Mouse (Mus musculus): Measurements from ENCODE around the gene Olfr771. TPM values are rescaled to one million over a fixed set of nuclear protein-coding genes. Genes with fewer than 3 reads are reported as not detected.
"Not testable (repeated sequence)": the region's sequence is repeated elsewhere in the genome, so short reads cannot be mapped to it uniquely, and the experiment has no call there.

Olfr771 gene
- not detected for total RNA-seq (2018; cell fraction: chromatin; rRNA removed)
- not detected for total RNA-seq (2018; cell fraction: cytosol; rRNA removed)
- not detected for total RNA-seq (2018; cell fraction: nucleus; rRNA removed)
- not detected in 3 replicates for polyA plus RNA-seq (2018)

DNA sequence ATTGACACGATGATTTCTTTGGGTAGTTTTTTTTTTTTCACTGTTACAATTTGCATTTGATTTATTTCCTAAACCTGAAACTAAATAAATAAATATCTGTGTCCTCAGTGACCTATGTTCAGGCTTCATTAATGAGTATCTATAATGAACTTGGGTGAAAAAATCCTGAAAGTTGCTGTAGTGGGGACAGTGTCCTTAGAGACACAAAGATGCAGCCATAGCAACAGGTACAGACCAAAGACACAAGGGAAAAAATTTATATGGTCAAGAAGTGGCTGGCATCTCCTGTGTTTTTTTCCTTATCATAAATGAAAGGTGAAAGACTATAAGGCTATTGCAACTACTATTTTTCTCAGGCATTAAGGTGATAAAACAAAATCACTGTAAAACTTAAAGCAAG is at the start of gene Olfr771:
Gene Olfr771, minus strand, starts transcription at position 101 of the 400 bp plus-strand sequence.
- Histone ChIP-seq H3K27ac (no peak within 1 kb of the TSS), H3K4me3 (ENCODE audit: inconsistent target) (no peak within 1 kb of the TSS), H3K36me3 (ENCODE audit: inconsistent target) (no peaks in the 10 kb centered on the region), H3K79me2 (ENCODE audit: inconsistent target) (no peaks in the 10 kb centered on the region)
- 92% methylated on average over 1 of the region's 1 CpGs for WGBS (ENCODE audit: missing documents)

DNA sequence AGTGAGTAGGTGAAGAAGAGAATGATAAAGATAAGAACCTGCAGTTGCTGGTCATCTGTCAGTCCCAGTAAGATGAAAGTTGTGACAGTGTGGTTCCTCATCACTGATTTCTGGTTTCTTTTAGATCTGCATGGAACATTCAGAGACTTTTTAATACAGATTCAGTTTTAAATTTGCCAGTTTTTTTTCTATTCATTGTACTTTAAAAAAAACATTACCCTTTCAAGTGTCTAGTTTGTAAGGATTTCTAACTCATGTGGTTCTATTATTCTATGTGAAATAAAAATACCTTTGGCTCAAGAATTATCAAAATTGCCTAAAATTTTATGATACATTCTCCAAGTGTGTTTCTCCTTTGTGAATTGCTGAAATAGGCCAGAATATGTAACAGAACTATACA is 22.8 kb upstream of the Olfr771 start, which contains the start of gene Olfr773:
Gene Olfr773, minus strand, starts transcription at position 101 of the 400 bp plus-strand sequence.
- H3K79me2 ChIP-seq (ENCODE audit: inconsistent target); H3K27ac ChIP-seq; H3K36me3 ChIP-seq (ENCODE audit: inconsistent target); H3K4me3 ChIP-seq (ENCODE audit: inconsistent target): not testable (repeated sequence)

DNA sequence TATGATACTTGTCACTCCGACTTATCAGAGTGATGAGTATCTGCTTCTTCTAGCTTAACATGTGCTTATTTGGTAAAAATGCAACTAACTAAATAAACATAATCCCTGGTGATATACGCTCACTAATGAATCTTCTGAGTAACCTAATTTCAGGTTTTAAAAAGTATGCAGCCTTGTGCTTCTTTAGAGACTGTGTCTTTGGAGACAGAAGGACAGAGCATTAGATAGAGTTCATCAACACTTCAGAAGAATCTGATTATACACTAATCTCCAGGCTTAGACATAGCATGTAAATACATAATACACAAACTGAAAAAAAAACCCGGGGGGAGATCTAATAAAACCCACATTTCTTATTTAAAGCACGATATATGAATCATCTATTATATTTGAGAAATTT is 13.3 kb upstream of the Olfr771 start, which contains the start of gene Olfr772:
Gene Olfr772, minus strand, starts transcription at position 101 of the 400 bp plus-strand sequence.
- not testable (repeated sequence) for H3K4me3 ChIP-seq (ENCODE audit: inconsistent target); H3K27ac ChIP-seq; H3K79me2 ChIP-seq (ENCODE audit: inconsistent target); H3K36me3 ChIP-seq (ENCODE audit: inconsistent target)
- no CpG with 5 or more reads among the region's 4 CpGs for WGBS (ENCODE audit: missing documents)

DNA sequence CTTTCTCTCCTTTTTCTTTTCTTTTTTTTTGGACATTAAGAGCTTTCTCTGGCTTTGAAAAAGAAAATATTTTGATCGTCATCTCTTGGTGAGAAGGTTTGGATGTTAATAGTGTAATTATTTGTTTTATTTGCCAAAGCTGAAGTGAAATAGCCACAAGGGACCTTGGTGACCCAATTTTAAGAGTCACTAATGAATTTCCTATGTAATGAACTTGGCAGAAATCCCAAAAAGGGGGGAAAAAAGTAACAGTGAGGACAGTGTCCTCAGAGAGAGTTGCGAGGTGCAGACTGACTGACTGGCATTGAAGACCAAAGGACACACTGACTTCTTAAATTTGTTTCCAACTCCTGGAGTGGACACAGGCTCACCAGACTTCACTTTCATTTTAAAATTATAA is 25.7 kb downstream of the Olfr771 start, which contains the start of gene Olfr770:
Gene Olfr770, minus strand, starts transcription at position 101 of the 400 bp plus-strand sequence.
- no peaks in the 10 kb centered on the region for H3K79me2 ChIP-seq (ENCODE audit: inconsistent target)
- no peak within 1 kb of the TSS for H3K27ac ChIP-seq
- WGBS (ENCODE audit: missing documents) = 94% methylated on average over 2 of the region's 2 CpGs
- H3K36me3 ChIP-seq (ENCODE audit: inconsistent target) = no peaks in the 10 kb centered on the region
- no peak within 1 kb of the TSS for H3K4me3 ChIP-seq (ENCODE audit: inconsistent target)

DNA sequence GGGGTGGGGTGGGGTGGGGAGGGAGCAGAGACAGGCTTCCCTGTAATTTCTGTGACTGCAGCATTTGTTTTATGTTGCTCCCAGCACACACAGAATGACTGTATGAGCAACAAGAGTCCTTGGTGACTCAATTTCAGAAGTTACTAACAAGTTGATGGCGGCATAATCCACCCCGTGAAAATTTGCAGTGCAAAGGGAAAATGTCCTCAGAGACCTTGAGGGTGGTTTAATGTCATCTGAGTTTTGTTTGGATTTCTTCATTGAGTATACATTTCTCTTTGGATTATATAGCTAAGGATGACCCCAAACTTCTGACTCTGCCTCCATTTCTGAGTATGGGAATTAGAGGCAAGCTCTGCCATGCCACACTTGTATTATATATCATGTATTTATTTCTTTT is 46.8 kb downstream of the Olfr771 start, which contains the start of gene Olfr769:
Gene Olfr769, minus strand, starts transcription at position 101 of the 400 bp plus-strand sequence.
- no peaks in the 10 kb centered on the region for H3K79me2 ChIP-seq (ENCODE audit: inconsistent target)
- no peak within 1 kb of the TSS for H3K4me3 ChIP-seq (ENCODE audit: inconsistent target)
- H3K36me3 ChIP-seq (ENCODE audit: inconsistent target) = no peaks in the 10 kb centered on the region
- H3K27ac ChIP-seq = no peak within 1 kb of the TSS
- 95% methylated on average over 2 of the region's 2 CpGs for WGBS (ENCODE audit: missing documents)

DNA sequence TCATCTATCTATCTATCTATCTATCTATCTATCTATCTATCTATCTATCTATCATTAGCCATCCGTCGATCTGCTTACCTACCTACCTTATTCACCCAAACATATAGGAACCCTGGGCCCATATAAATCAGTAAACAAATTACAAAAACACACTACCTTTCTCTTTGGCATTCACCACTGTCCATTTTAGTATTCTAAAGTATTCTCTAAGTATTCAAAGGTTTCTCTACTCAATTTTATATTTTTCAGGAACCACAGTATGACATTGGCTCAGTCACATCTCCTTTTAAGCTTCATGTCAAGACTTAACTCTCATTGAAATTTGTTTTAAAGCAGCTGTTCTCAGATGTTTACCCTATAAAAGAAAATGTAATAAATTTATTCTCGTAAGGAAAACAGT is 49.4 kb downstream of the Olfr771 start:
- H3K79me2 ChIP-seq (ENCODE audit: inconsistent target) = no peaks in the 10 kb centered on the region
- no peak overlapping the region for H3K27ac ChIP-seq
- no peak overlapping the region for H3K4me3 ChIP-seq (ENCODE audit: inconsistent target)
- 100% methylated on average over 2 of the region's 3 CpGs for WGBS (ENCODE audit: missing documents)
- no peaks in the 10 kb centered on the region for H3K36me3 ChIP-seq (ENCODE audit: inconsistent target)

Other genes with a start within 250 kb of the Olfr771 start
- gene Rdh5, start 241.9 kb downstream of the Olfr771 start, polyA plus RNA-seq (2018) = 0.53 to 1.3 TPM (median 0.92 TPM) in 3 replicates
- 77.8 to 126 TPM (median 124 TPM) in 3 replicates for gene Bloc1s1, start 240.7 kb downstream of the Olfr771 start, polyA plus RNA-seq (2018)
- gene Itga7, start 230.9 kb downstream of the Olfr771 start, polyA plus RNA-seq (2018) = not detected in 3 replicates
- gene Mettl7b, start 203.8 kb downstream of the Olfr771 start, polyA plus RNA-seq (2018) = not detected in 3 replicates
- gene Olfr9, start 175.3 kb downstream of the Olfr771 start, polyA plus RNA-seq (2018) = not detected in 3 replicates
- gene Olfr763, start 154.0 kb downstream of the Olfr771 start, polyA plus RNA-seq (2018) = not detected in 3 replicates
- gene Olfr764-ps1, start 124.9 kb downstream of the Olfr771 start, polyA plus RNA-seq (2018) = not detected in 3 replicates
- not detected in 3 replicates for gene Olfr765, start 114.8 kb downstream of the Olfr771 start, polyA plus RNA-seq (2018)
- not detected in 3 replicates for gene Olfr766-ps1, start 95.8 kb downstream of the Olfr771 start, polyA plus RNA-seq (2018)
- gene Olfr767, start 81.8 kb downstream of the Olfr771 start, polyA plus RNA-seq (2018) = not detected in 3 replicates
- not detected in 3 replicates for gene Olfr768, start 65.4 kb downstream of the Olfr771 start, polyA plus RNA-seq (2018)
- gene Olfr769, start 46.9 kb downstream of the Olfr771 start, polyA plus RNA-seq (2018) = not detected in 3 replicates
- not detected in 3 replicates for gene Olfr770, start 25.8 kb downstream of the Olfr771 start, polyA plus RNA-seq (2018)
- gene Olfr772, start 13.2 kb upstream of the Olfr771 start, polyA plus RNA-seq (2018) = not detected in 3 replicates
- gene Olfr773, start 22.7 kb upstream of the Olfr771 start, polyA plus RNA-seq (2018) = not detected in 3 replicates
- gene Olfr774, start 71.5 kb upstream of the Olfr771 start, polyA plus RNA-seq (2018) = not detected in 3 replicates
- gene Olfr775, start 83.7 kb upstream of the Olfr771 start, polyA plus RNA-seq (2018) = not detected in 3 replicates
- gene Olfr776, start 94.4 kb upstream of the Olfr771 start, polyA plus RNA-seq (2018) = not detected in 3 replicates
- not detected in 3 replicates for gene Olfr777, start 106.7 kb upstream of the Olfr771 start, polyA plus RNA-seq (2018)
- not detected in 3 replicates for gene Olfr780, start 153.4 kb upstream of the Olfr771 start, polyA plus RNA-seq (2018)
- gene Olfr781, start 164.1 kb upstream of the Olfr771 start, polyA plus RNA-seq (2018) = not detected in 3 replicates
- not detected in 3 replicates for gene Olfr782, start 184.1 kb upstream of the Olfr771 start, polyA plus RNA-seq (2018)
- gene Olfr784, start 219.3 kb upstream of the Olfr771 start, polyA plus RNA-seq (2018) = not detected in 3 replicates
- not detected in 3 replicates for gene Olfr785, start 240.7 kb upstream of the Olfr771 start, polyA plus RNA-seq (2018)

Measured in macrophage (primary cell).